In genomic region chr14:22922571-22922970, GRCm38 (mm10) we compare ENCODE assay signal across 18 mouse cellular contexts.
A peak's percentile ranks its signal among the peaks of the same experiment; 100 is the strongest.
DNase-seq lines count a peak whose midpoint lies in the region; ATAC-seq and TF ChIP-seq lines count a peak whose summit lies in the region.
"Had no signal": no experiment of that assay in that cellular context is flagged by ENCODE, and none has a peak within 500 bp of the region (broad histone marks: within the 10 kb centered on the region; RNA-seq: fewer than 3 reads in every experiment).

No protein-coding gene starts in this region.

- intact Hi-C loops in gastrocnemius, postnatal 36 days (cut with DNase I) = no loop called here

- no peaks in the 10 kb centered on the region for H3K4me1 ChIP-seq in hindbrain, embryonic 15.5 days (replicated peaks)
- no peaks in the 10 kb centered on the region for H3K4me1 ChIP-seq in hindbrain, embryonic 11.5 days (replicated peaks; ENCODE audit: control insufficient read depth, insufficient read depth, low read length)
- 0 out of 2 replicates have a peak, but pooled peaks cover 4% of the 10 kb centered on the region for H3K4me1 ChIP-seq in stomach, embryonic 14.5 days (ENCODE audit: control insufficient read depth, insufficient read depth, low read length)
- H3K4me1 ChIP-seq in stomach, postnatal 0 days (replicated peaks; ENCODE audit: control insufficient read depth, insufficient read depth) = peaks cover 3% of the 10 kb centered on the region; the same call in 1 of the 2 replicates
- H3K4me1 ChIP-seq in limb, embryonic 11.5 days (ENCODE audit: control insufficient read depth, insufficient read depth, low read length) = 0 out of 2 replicates have a peak, but pooled peaks cover 4% of the 10 kb centered on the region
- H3K4me1 ChIP-seq: heart, embryonic 13.5 days; liver, embryonic 13.5 days; neural tube, embryonic 15.5 days had no signal

- 85% methylated on average over 4 of the region's 4 CpGs for WGBS in hindbrain, embryonic 15.5 days
- WGBS in hindbrain, embryonic 11.5 days = 84% methylated on average over 4 of the region's 4 CpGs
- WGBS in stomach, embryonic 14.5 days = 80% methylated on average over 4 of the region's 4 CpGs
- WGBS in stomach, postnatal 0 days = 84% methylated on average over 4 of the region's 4 CpGs
- WGBS in limb, embryonic 11.5 days = 71% methylated on average over 4 of the region's 4 CpGs

- H3K4me2 ChIP-seq in hindbrain, embryonic 15.5 days = no peak overlapping the region
- no peak overlapping the region for H3K4me2 ChIP-seq in hindbrain, embryonic 11.5 days (replicated peaks; ENCODE audit: low read depth, low read length)
- no peak overlapping the region for H3K4me2 ChIP-seq in stomach, embryonic 14.5 days (replicated peaks; ENCODE audit: low read depth, low read length)
- H3K4me2 ChIP-seq in stomach, postnatal 0 days (replicated peaks; ENCODE audit: low read depth) = no peak overlapping the region
- no peak overlapping the region for H3K4me2 ChIP-seq in limb, embryonic 11.5 days (ENCODE audit: low read depth, severe bottlenecking)
- H3K4me2 ChIP-seq: heart, embryonic 13.5 days; liver, embryonic 13.5 days; neural tube, embryonic 15.5 days had no signal

- no peaks in the 10 kb centered on the region for H3K9me3 ChIP-seq in hindbrain, embryonic 15.5 days
- H3K9me3 ChIP-seq in hindbrain, embryonic 11.5 days (ENCODE audit: control insufficient read depth, low read length) = no peaks in the 10 kb centered on the region
- no peaks in the 10 kb centered on the region for H3K9me3 ChIP-seq in stomach, embryonic 14.5 days (ENCODE audit: control insufficient read depth, low read depth, low read length)
- no peaks in the 10 kb centered on the region for H3K9me3 ChIP-seq in stomach, postnatal 0 days (ENCODE audit: control insufficient read depth, low read length)
- H3K9me3 ChIP-seq in limb, embryonic 11.5 days (ENCODE audit: control insufficient read depth, low read length) = no peaks in the 10 kb centered on the region
- H3K9me3 ChIP-seq: heart, embryonic 13.5 days; liver, embryonic 13.5 days; neural tube, embryonic 15.5 days had no signal

- no peak for DNase-seq in hindbrain, embryonic 11.5 days (ENCODE audit: low spot score)
- DNase-seq in stomach, postnatal 0 days (ENCODE audit: low spot score) = no peak
- peak; percentile 52 for DNase-seq in limb, embryonic 11.5 days (ENCODE audit: low spot score)
- DNase-seq in gastrocnemius, postnatal 36 days = no peak
- no peak for DNase-seq in gastrocnemius, adult 8-10 months (ENCODE audit: low spot score in 2 of 2)
- DNase-seq: cerebellum, adult 9-11 months; heart, postnatal 4 days; kidney, adult 9 months; kidney, postnatal 4 days; liver, embryonic 13.5 days; lung, postnatal 36 days; retina, postnatal 1 day; thymus, postnatal 14 days had no signal

- 0 out of 2 replicates have a peak, but pooled peaks cover 3% of the 10 kb centered on the region for H3K27me3 ChIP-seq in hindbrain, embryonic 15.5 days
- H3K27me3 ChIP-seq in hindbrain, embryonic 11.5 days (ENCODE audit: control insufficient read depth, insufficient read depth, low read length) = no peaks in the 10 kb centered on the region
- no peaks in the 10 kb centered on the region for H3K27me3 ChIP-seq in stomach, embryonic 14.5 days (ENCODE audit: control insufficient read depth, insufficient read depth, low read length)
- no peaks in the 10 kb centered on the region for H3K27me3 ChIP-seq in stomach, postnatal 0 days (ENCODE audit: control insufficient read depth, insufficient read depth, low read length)
- H3K27me3 ChIP-seq in limb, embryonic 11.5 days (ENCODE audit: control insufficient read depth, insufficient read depth, low read length) = no peaks in the 10 kb centered on the region
- H3K27me3 ChIP-seq: heart, embryonic 13.5 days; liver, embryonic 13.5 days; neural tube, embryonic 15.5 days had no signal

- no peak overlapping the region for H3K4me3 ChIP-seq in hindbrain, embryonic 15.5 days
- H3K4me3 ChIP-seq in hindbrain, embryonic 11.5 days (ENCODE audit: low read depth, low read length) = no peak overlapping the region
- no peak overlapping the region for H3K4me3 ChIP-seq in stomach, embryonic 14.5 days (ENCODE audit: low read depth, low read length)
- no peak overlapping the region for H3K4me3 ChIP-seq in stomach, postnatal 0 days (ENCODE audit: low read depth, low read length)
- no peak overlapping the region for H3K4me3 ChIP-seq in limb, embryonic 11.5 days (ENCODE audit: low read depth, low read length)
- H3K4me3 ChIP-seq: heart, embryonic 13.5 days; liver, embryonic 13.5 days; myocyte; neural tube, embryonic 15.5 days had no signal

- H3K9ac ChIP-seq in hindbrain, embryonic 15.5 days = no peak overlapping the region
- H3K9ac ChIP-seq in hindbrain, embryonic 11.5 days (ENCODE audit: low read depth, low read length) = no peak overlapping the region
- no peak overlapping the region for H3K9ac ChIP-seq in stomach, embryonic 14.5 days (replicated peaks; ENCODE audit: low read depth, low read length)
- no peak overlapping the region for H3K9ac ChIP-seq in stomach, postnatal 0 days (ENCODE audit: low read length)
- no peak overlapping the region for H3K9ac ChIP-seq in limb, embryonic 11.5 days (ENCODE audit: low read length)
- H3K9ac ChIP-seq: heart, embryonic 13.5 days; liver, embryonic 13.5 days; neural tube, embryonic 15.5 days had no signal

- TF ChIP-seq CTCF in stomach, postnatal 0 days (IDR thresholded peaks at IDR 0.05; ENCODE audit: low read depth) = no peak

- peak; percentile 19; the same call in 1 of the 2 replicates for ATAC-seq in hindbrain, embryonic 15.5 days (ENCODE audit: low FRiP score, low read depth)
- ATAC-seq in hindbrain, embryonic 11.5 days (ENCODE audit: low FRiP score) = no peak
- peak; percentile 46; the same call in 1 of the 2 replicates for ATAC-seq in stomach, embryonic 14.5 days (ENCODE audit: insufficient number of reproducible peaks, insufficient read depth, low FRiP score, low read depth)
- no peak; the same call in 1 of the 2 replicates for ATAC-seq in stomach, postnatal 0 days (ENCODE audit: low FRiP score, low TSS enrichment)
- peak; percentile 75; the same call in 1 of the 2 replicates for ATAC-seq in limb, embryonic 11.5 days (ENCODE audit: insufficient number of reproducible peaks, low FRiP score, low TSS enrichment, low read depth)

- no peak overlapping the region for H3K27ac ChIP-seq in hindbrain, embryonic 15.5 days (replicated peaks)
- no peak overlapping the region for H3K27ac ChIP-seq in hindbrain, embryonic 11.5 days (ENCODE audit: low read depth, low read length)
- H3K27ac ChIP-seq in stomach, embryonic 14.5 days (ENCODE audit: low read length) = no peak overlapping the region
- no peak overlapping the region for H3K27ac ChIP-seq in stomach, postnatal 0 days (replicated peaks)
- H3K27ac ChIP-seq in limb, embryonic 11.5 days (replicated peaks; ENCODE audit: low read depth, low read length) = no peak overlapping the region
- H3K27ac ChIP-seq: heart, embryonic 13.5 days; liver, embryonic 13.5 days; neural tube, embryonic 15.5 days had no signal

- no peak for TF ChIP-seq EP300 in stomach, postnatal 0 days (optimal IDR thresholded peaks at IDR 0.05)

- H3K36me3 ChIP-seq in hindbrain, embryonic 15.5 days = no peaks in the 10 kb centered on the region
- H3K36me3 ChIP-seq in hindbrain, embryonic 11.5 days (ENCODE audit: control insufficient read depth, insufficient read depth, low read length) = no peaks in the 10 kb centered on the region
- no peaks in the 10 kb centered on the region for H3K36me3 ChIP-seq in stomach, embryonic 14.5 days (ENCODE audit: control insufficient read depth, insufficient read depth, low read length)
- no peaks in the 10 kb centered on the region for H3K36me3 ChIP-seq in stomach, postnatal 0 days (ENCODE audit: control insufficient read depth, insufficient read depth, low read length)
- H3K36me3 ChIP-seq in limb, embryonic 11.5 days (ENCODE audit: control insufficient read depth, insufficient read depth, low read length) = no peaks in the 10 kb centered on the region
- H3K36me3 ChIP-seq: heart, embryonic 13.5 days; liver, embryonic 13.5 days; neural tube, embryonic 15.5 days had no signal

Comparison
In these comparisons a context has a peak if more than half of its experiments do, and no peak if none do; other contexts are left out.
1. ATAC-seq: peak in hindbrain, embryonic 15.5 days (single experiment), stomach, embryonic 14.5 days (single experiment) and limb, embryonic 11.5 days (single experiment); none in hindbrain, embryonic 11.5 days (single experiment) and stomach, postnatal 0 days (single experiment).